Mouse (Mus musculus) cortical plate, adult 2 months (tissue): ENCODE measurements at regions not wholly inside any gene's neighbourhood (a gene's known extent, or its start where the extent isn't known, plus 50 kb on each side); places are given as distances from the start of the nearest gene placed in this dataset.

Source experiments
- H3K27ac ChIP-seq: fragments of 200-500 bp; 2 replicates; pipeline ENCODE4 v1.5.1; 2012; ENCODE audit warnings: low read length, control low read depth, inconsistent platforms; ENCODE audit not compliant: insufficient read depth
- H3K4me1 ChIP-seq: fragments of 200-500 bp; 2 replicates; pipeline ENCODE4 v1.6.1; 2011; ENCODE audit warnings: low read length; ENCODE audit not compliant: control insufficient read depth, insufficient read depth
- H3K4me3 ChIP-seq: fragments of 200-500 bp; 2 replicates; pipeline ENCODE4 v1.5.1; 2011; ENCODE audit warnings: mild to moderate bottlenecking, low read length, control low read depth; ENCODE audit not compliant: insufficient read depth
- CTCF ChIP-seq: fragments of 200-500 bp; IDR thresholded peaks from 2 replicates; pipeline ENCODE4 v1.5.1; 2011; ENCODE audit warnings: mild to moderate bottlenecking, control low read depth, low read length; ENCODE audit not compliant: insufficient read depth; ENCODE audit errors: extremely low read depth
- POLR2A ChIP-seq: fragments of 200-500 bp; IDR thresholded peaks from 2 replicates; pipeline ENCODE4 v1.6.1; 2011; ENCODE audit warnings: mild to moderate bottlenecking, low read length, control low read depth; ENCODE audit not compliant: insufficient read depth; ENCODE audit errors: extremely low read depth

GRCm38 (mm10) chr12:26631111-26631794 is 162.2 kb downstream of the Cmpk2 start:
- TF ChIP-seq POLR2A (no peak), CTCF (no peak)
- Histone ChIP-seq H3K4me1 (no peaks in the 10 kb centered on the region), H3K27ac (no peak overlapping the region), H3K4me3 (no peak overlapping the region)

DNA sequence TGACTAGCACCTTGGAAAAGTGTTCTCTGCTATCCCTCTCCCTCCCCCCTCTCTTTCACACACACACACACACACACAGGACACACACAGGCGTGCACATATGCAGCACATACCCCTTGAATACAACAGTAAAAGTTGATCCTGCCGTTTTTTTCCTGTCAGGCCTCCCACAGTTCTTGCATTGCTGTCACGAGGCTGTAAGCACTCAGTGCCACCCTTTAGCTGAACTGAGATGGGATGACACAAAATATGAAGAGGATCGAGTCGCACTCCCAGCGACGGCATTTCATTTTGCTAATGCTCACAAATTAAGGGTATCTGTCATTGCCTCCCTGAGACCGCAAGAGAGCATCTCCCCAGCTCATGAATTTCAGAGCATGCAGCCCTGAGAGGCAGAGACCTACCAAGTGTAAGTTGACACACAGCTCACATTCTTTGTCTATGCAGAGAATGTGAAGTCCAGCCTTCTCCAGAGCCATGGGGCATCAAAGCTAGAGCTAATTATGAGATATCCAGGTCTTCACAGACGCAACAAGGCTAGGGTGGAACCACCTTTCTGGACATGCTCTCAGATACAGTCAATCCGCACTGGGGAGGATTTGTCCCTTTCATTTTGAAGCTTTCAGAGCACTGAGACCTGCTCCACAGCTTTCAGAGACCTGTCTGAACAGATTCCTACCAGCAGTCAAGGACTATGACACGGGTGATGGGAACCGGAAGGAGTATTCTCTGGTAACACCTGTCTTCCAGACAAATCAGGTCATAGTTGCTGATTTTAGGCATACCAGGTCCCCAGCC is 152.3 kb downstream of the Cmpk2 start:
- no peak for TF ChIP-seq POLR2A
- no peak for TF ChIP-seq CTCF
- H3K27ac ChIP-seq: no peak overlapping the region
- H3K4me3 ChIP-seq: no peak overlapping the region
- H3K4me1 ChIP-seq: peaks cover 5% of the 10 kb centered on the region; the same call in 1 of the 2 replicates

DNA sequence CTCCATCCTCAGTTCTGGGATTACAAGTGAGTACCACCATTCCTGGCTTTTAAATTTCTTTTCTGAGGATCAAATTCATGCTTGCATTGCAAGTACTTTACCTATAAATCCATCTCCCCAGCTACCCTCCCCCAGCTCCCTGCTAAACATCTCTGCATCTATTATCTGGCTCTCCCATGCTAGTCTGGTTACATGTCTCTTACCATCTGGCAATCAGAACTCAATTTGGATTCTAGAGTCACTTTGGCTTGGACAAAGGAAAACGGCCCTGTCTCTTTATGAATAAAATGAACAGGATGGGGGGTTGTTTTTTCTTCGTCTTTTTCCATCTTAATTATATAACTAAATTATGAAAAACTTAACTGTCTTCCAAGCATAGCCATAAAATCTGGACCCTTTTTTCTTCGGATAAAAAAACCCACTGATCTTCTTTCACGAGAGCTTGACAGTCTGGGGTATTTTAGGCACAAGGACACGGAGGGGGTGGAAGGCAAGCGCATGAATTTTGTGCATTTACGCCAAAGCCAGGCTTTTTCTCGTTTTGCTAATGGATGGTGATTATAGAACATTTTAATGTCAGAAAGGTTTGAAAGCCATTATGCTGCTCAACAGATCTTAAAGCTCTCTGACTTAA is 151.6 kb downstream of the Cmpk2 start:
- no peak overlapping the region for H3K27ac ChIP-seq
- H3K4me3 ChIP-seq: no peak overlapping the region
- peaks cover 5% of the 10 kb centered on the region; the same call in 1 of the 2 replicates for H3K4me1 ChIP-seq
- no peak for TF ChIP-seq CTCF
- no peak for TF ChIP-seq POLR2A

DNA sequence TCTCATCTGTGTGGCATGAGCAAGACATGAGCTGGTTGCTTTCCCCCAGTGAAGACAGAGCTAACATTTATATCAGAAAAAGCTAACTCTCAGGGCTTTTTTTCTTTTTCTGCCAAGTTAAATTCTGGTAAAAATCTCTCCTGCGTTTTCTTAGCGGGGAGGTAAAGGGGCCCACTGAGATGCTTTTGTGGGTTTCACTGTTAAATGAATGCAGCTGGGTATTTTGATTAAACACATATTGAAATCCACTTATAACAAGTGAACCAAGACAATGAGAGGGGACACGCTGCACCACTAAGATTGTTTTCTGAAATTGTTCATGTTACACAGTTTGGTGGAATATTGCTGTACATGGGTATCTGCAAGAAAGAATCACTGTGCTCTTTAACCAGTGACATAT is 149.0 kb downstream of the Cmpk2 start:
- Histone ChIP-seq H3K27ac (no peak overlapping the region), H3K4me3 (no peak overlapping the region), H3K4me1 (peaks cover 5% of the 10 kb centered on the region; the same call in 1 of the 2 replicates)
- TF ChIP-seq POLR2A: no peak
- no peak for TF ChIP-seq CTCF

- Histone ChIP-seq H3K4me3 (no peak overlapping the region), H3K4me1 (no peaks in the 10 kb centered on the region), H3K27ac (no peak overlapping the region)
- TF ChIP-seq CTCF (no peak), POLR2A (no peak)
Measured at GRCm38 (mm10) chr12:26613086-26613705, 144.2 kb downstream of the Cmpk2 start.

GRCm38 (mm10) chr12:26610079-26610478 is 141.1 kb downstream of the Cmpk2 start:
- TF ChIP-seq CTCF (no peak), POLR2A (no peak)
- no peaks in the 10 kb centered on the region for H3K4me1 ChIP-seq
- H3K4me3 ChIP-seq: no peak overlapping the region
- H3K27ac ChIP-seq: no peak overlapping the region

DNA sequence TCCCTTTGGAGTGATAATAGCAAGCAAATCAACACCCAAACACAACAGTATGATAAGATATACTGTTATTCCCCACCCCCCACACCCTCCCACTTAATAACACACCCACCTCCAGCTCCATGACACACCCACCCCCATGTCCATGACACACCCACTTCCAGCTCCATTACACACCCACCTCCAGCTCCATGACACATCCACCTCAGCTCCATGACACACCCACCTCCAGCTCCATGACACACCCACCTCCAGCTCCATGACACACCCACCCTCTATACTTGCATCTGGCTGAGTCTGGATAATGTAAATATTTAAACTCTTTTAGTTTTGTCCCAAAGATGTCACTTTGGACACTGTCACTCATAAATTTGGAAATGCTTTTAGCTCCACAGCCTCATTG is 129.5 kb downstream of the Cmpk2 start:
- Histone ChIP-seq H3K4me1 (no peaks in the 10 kb centered on the region), H3K4me3 (no peak overlapping the region), H3K27ac (no peak overlapping the region)
- TF ChIP-seq CTCF (no peak), POLR2A (no peak)

GRCm38 (mm10) chr12:26592125-26592524 is 123.1 kb downstream of the Cmpk2 start:
- H3K27ac ChIP-seq: no peak overlapping the region
- no peak overlapping the region for H3K4me3 ChIP-seq
- no peaks in the 10 kb centered on the region for H3K4me1 ChIP-seq
- TF ChIP-seq CTCF (no peak), POLR2A (no peak)

- Histone ChIP-seq H3K4me1 (no peaks in the 10 kb centered on the region), H3K4me3 (no peak overlapping the region), H3K27ac (no peak overlapping the region)
- TF ChIP-seq CTCF (no peak), POLR2A (no peak)
Measured at GRCm38 (mm10) chr12:26589091-26589490, 120.1 kb downstream of the Cmpk2 start.

DNA sequence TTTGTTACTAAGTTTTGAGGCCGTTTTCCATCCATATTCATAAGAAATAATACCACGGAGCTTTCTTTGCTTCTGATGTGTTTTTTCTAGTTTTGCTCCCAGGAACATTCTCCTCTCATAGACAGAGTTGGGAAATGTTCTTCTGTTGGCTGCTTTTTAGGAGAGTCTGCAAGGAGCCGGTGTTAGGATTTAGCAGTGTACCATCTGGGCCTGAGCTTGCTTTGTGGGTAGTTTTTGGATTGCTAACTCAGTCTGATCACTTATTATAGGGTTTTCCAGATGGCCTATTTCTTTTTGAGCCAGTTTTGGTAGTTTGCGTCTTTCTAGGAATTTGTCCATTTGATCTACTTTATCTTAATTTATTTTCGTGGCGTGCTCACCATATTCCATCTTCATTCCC is 108.4 kb downstream of the Cmpk2 start:
- no peak overlapping the region for H3K4me3 ChIP-seq
- H3K27ac ChIP-seq: no peak overlapping the region
- no peak for TF ChIP-seq CTCF
- no peak for TF ChIP-seq POLR2A
- no peaks in the 10 kb centered on the region for H3K4me1 ChIP-seq
